Mouse (Mus musculus): Measurements from ENCODE around the gene Cd2bp2. TPM values are rescaled to one million over a fixed set of nuclear protein-coding genes. Genes with fewer than 3 reads are reported as not detected.
"Not testable (repeated sequence)": the region's sequence is repeated elsewhere in the genome, so short reads cannot be mapped to it uniquely, and the experiment has no call there.

Cd2bp2 gene
- polyA plus RNA-seq, 1 experiment from 2014 or later = 17.4 TPM

GRCm38 (mm10) chr7:127183828-127184227 is 12.0 kb downstream of the Cd2bp2 start:
- ATAC-seq (ENCODE audit: low read depth) = peak; percentile 76
- Histone ChIP-seq H3K9me3 (replicated peaks; ENCODE audit: control insufficient read depth, low read length) (no peaks in the 10 kb centered on the region), H3K4me3 (ENCODE audit: low read depth, low read length) (no peak overlapping the region), H3K4me2 (ENCODE audit: low read depth, low read length) (0 out of 2 replicates have a peak overlapping the region, but pooled peaks have one; percentile 19), H3K27ac (ENCODE audit: low read length) (peak overlapping the region; percentile 50), H3K27me3 (ENCODE audit: control insufficient read depth, insufficient read depth, low read depth, low read length) (no peaks in the 10 kb centered on the region), H3K9ac (ENCODE audit: low read depth, low read length) (0 out of 2 replicates have a peak overlapping the region, but pooled peaks have one; percentile 24), H3K36me3 (ENCODE audit: control insufficient read depth, insufficient read depth) (no peaks in the 10 kb centered on the region), H3K4me1 (ENCODE audit: control insufficient read depth, low read depth, low read length) (peaks cover 22% of the 10 kb centered on the region)
- WGBS (ENCODE audit: insufficient replicate concordance) = 42% methylated on average over 6 of the region's 6 CpGs

DNA sequence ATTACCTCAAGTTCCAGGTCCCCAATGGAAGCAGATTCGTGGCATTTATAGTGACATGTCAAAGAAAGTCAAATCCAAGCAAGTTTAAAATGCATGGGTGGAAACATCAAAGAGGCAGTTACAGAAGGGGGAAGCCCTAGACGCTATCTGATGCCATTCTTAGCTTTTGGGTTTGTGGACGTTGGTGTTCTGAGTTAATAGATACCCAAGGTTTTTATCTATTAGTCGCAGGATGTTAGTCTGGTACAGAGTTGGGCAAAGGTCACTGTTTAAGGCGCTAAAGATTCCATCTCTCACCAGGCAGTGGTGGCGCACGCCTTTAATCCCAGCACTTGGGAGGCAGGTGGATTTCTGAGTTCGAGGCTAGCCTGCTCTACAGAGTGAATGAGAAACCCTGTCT is 12.5 kb downstream of the Cd2bp2 start:
- 13% methylated on average over 8 of the region's 8 CpGs for WGBS (ENCODE audit: insufficient replicate concordance)
- peak; percentile 84 for ATAC-seq (ENCODE audit: low read depth)

DNA sequence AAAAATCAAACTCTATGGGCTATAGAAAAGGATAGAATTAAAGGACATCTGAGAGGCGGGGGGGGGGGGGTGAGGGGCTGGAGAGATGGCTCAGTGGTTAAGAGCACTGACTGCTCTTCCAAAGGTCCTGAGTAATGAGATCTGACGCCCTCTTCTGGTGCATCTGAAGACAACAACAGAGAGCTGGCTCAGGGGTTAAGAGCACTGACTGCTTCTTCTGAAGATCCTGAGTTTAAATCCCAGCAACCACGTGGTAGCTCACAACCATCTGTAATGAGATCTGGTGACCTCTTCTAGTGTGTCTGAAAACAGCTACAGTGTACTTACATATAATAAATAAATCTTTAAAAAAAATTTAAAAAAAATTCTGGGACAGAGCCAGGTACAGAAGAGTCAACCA is 14.1 kb downstream of the Cd2bp2 start:
- not testable (repeated sequence) for H3K4me2 ChIP-seq (ENCODE audit: low read depth, low read length); H3K27me3 ChIP-seq (ENCODE audit: control insufficient read depth, insufficient read depth, low read depth, low read length)

More for the DNA sequence above, 12.5 kb downstream of the Cd2bp2 start:
- peaks cover 22% of the 10 kb centered on the region for H3K4me1 ChIP-seq (ENCODE audit: control insufficient read depth, low read depth, low read length)
- H3K4me3 ChIP-seq (ENCODE audit: low read depth, low read length) = no peak overlapping the region
- peak overlapping the region; percentile 76 for H3K27ac ChIP-seq (ENCODE audit: low read length)
- H3K9ac ChIP-seq (ENCODE audit: low read depth, low read length) = no peak overlapping the region
- H3K4me2 ChIP-seq (ENCODE audit: low read depth, low read length) = 0 out of 2 replicates have a peak overlapping the region, but pooled peaks have one; percentile 19
- no peaks in the 10 kb centered on the region for H3K9me3 ChIP-seq (replicated peaks; ENCODE audit: control insufficient read depth, low read length)
- no peaks in the 10 kb centered on the region for H3K27me3 ChIP-seq (ENCODE audit: control insufficient read depth, insufficient read depth, low read depth, low read length)
- no peaks in the 10 kb centered on the region for H3K36me3 ChIP-seq (ENCODE audit: control insufficient read depth, insufficient read depth)

GRCm38 (mm10) chr7:127180783-127181182 is 15.1 kb downstream of the Cd2bp2 start:
- Histone ChIP-seq H3K9ac (ENCODE audit: low read depth, low read length) (no peak overlapping the region), H3K27me3 (ENCODE audit: control insufficient read depth, insufficient read depth, low read depth, low read length) (no peaks in the 10 kb centered on the region), H3K4me2 (ENCODE audit: low read depth, low read length) (no peak overlapping the region), H3K27ac (ENCODE audit: low read length) (no peak overlapping the region), H3K4me1 (ENCODE audit: control insufficient read depth, low read depth, low read length) (peaks cover 22% of the 10 kb centered on the region), H3K4me3 (ENCODE audit: low read depth, low read length) (no peak overlapping the region), H3K36me3 (ENCODE audit: control insufficient read depth, insufficient read depth) (no peaks in the 10 kb centered on the region), H3K9me3 (replicated peaks; ENCODE audit: control insufficient read depth, low read length) (no peaks in the 10 kb centered on the region)
- 31% methylated on average over 2 of the region's 2 CpGs for WGBS (ENCODE audit: insufficient replicate concordance)
- ATAC-seq (ENCODE audit: low read depth) = no peak

More for the DNA sequence above, 14.1 kb downstream of the Cd2bp2 start:
- not testable (repeated sequence) for ATAC-seq (ENCODE audit: low read depth); H3K27ac ChIP-seq (ENCODE audit: low read length); H3K36me3 ChIP-seq (ENCODE audit: control insufficient read depth, insufficient read depth); H3K4me3 ChIP-seq (ENCODE audit: low read depth, low read length); H3K9me3 ChIP-seq (replicated peaks; ENCODE audit: control insufficient read depth, low read length); H3K9ac ChIP-seq (ENCODE audit: low read depth, low read length)
- H3K4me1 ChIP-seq (ENCODE audit: control insufficient read depth, low read depth, low read length) = peaks cover 22% of the 10 kb centered on the region
- 31% methylated on average over 3 of the region's 3 CpGs for WGBS (ENCODE audit: insufficient replicate concordance)

- no peak for ATAC-seq (ENCODE audit: low read depth)
- no peak overlapping the region for H3K9ac ChIP-seq (ENCODE audit: low read depth, low read length)
- WGBS (ENCODE audit: insufficient replicate concordance) = 61% methylated on average over 4 of the region's 4 CpGs
- no peaks in the 10 kb centered on the region for H3K36me3 ChIP-seq (ENCODE audit: control insufficient read depth, insufficient read depth)
- H3K4me1 ChIP-seq (ENCODE audit: control insufficient read depth, low read depth, low read length) = no peaks in the 10 kb centered on the region; the same call in 1 of the 2 replicates
- H3K4me3 ChIP-seq (ENCODE audit: low read depth, low read length) = no peak overlapping the region
- no peak overlapping the region for H3K4me2 ChIP-seq (ENCODE audit: low read depth, low read length)
- no peaks in the 10 kb centered on the region for H3K27me3 ChIP-seq (ENCODE audit: control insufficient read depth, insufficient read depth, low read depth, low read length)
- H3K27ac ChIP-seq (ENCODE audit: low read length) = no peak overlapping the region
- no peaks in the 10 kb centered on the region for H3K9me3 ChIP-seq (replicated peaks; ENCODE audit: control insufficient read depth, low read length)
Measured at GRCm38 (mm10) chr7:127176937-127177336, 18.9 kb downstream of the Cd2bp2 start.

GRCm38 (mm10) chr7:127166501-127166900 is 29.3 kb downstream of the Cd2bp2 start:
- no peak overlapping the region for H3K4me3 ChIP-seq (ENCODE audit: low read depth, low read length)
- H3K27ac ChIP-seq (ENCODE audit: low read length) = no peak overlapping the region
- no peak for ATAC-seq (ENCODE audit: low read depth)
- no peaks in the 10 kb centered on the region for H3K27me3 ChIP-seq (ENCODE audit: control insufficient read depth, insufficient read depth, low read depth, low read length)
- no peak overlapping the region for H3K9ac ChIP-seq (ENCODE audit: low read depth, low read length)
- WGBS (ENCODE audit: insufficient replicate concordance) = 63% methylated on average over 5 of the region's 5 CpGs
- H3K4me1 ChIP-seq (ENCODE audit: control insufficient read depth, low read depth, low read length) = no peaks in the 10 kb centered on the region; the same call in none of the 2 replicates
- H3K4me2 ChIP-seq (ENCODE audit: low read depth, low read length) = no peak overlapping the region
- H3K36me3 ChIP-seq (ENCODE audit: control insufficient read depth, insufficient read depth) = no peaks in the 10 kb centered on the region
- no peaks in the 10 kb centered on the region for H3K9me3 ChIP-seq (replicated peaks; ENCODE audit: control insufficient read depth, low read length)

GRCm38 (mm10) chr7:127165607-127166493 is 30.0 kb downstream of the Cd2bp2 start:
- Histone ChIP-seq H3K4me3 (ENCODE audit: low read depth, low read length) (no peak overlapping the region), H3K36me3 (ENCODE audit: control insufficient read depth, insufficient read depth) (no peaks in the 10 kb centered on the region), H3K4me2 (ENCODE audit: low read depth, low read length) (no peak overlapping the region), H3K9ac (ENCODE audit: low read depth, low read length) (no peak overlapping the region), H3K4me1 (ENCODE audit: control insufficient read depth, low read depth, low read length) (no peaks in the 10 kb centered on the region; the same call in none of the 2 replicates), H3K9me3 (replicated peaks; ENCODE audit: control insufficient read depth, low read length) (no peaks in the 10 kb centered on the region), H3K27ac (ENCODE audit: low read length) (no peak overlapping the region), H3K27me3 (ENCODE audit: control insufficient read depth, insufficient read depth, low read depth, low read length) (no peaks in the 10 kb centered on the region)
- ATAC-seq (ENCODE audit: low read depth) = no peak
- 62% methylated on average over 12 of the region's 12 CpGs for WGBS (ENCODE audit: insufficient replicate concordance)

GRCm38 (mm10) chr7:127164002-127164401 is 31.8 kb downstream of the Cd2bp2 start:
- Histone ChIP-seq H3K27ac (ENCODE audit: low read length) (no peak overlapping the region), H3K4me1 (ENCODE audit: control insufficient read depth, low read depth, low read length) (no peaks in the 10 kb centered on the region; the same call in none of the 2 replicates), H3K9me3 (replicated peaks; ENCODE audit: control insufficient read depth, low read length) (no peaks in the 10 kb centered on the region), H3K4me2 (ENCODE audit: low read depth, low read length) (no peak overlapping the region), H3K9ac (ENCODE audit: low read depth, low read length) (no peak overlapping the region), H3K36me3 (ENCODE audit: control insufficient read depth, insufficient read depth) (no peaks in the 10 kb centered on the region), H3K4me3 (ENCODE audit: low read depth, low read length) (no peak overlapping the region), H3K27me3 (ENCODE audit: control insufficient read depth, insufficient read depth, low read depth, low read length) (no peaks in the 10 kb centered on the region)
- no peak for ATAC-seq (ENCODE audit: low read depth)
- WGBS (ENCODE audit: insufficient replicate concordance) = 68% methylated on average over 4 of the region's 4 CpGs

GRCm38 (mm10) chr7:127162546-127162945 is 33.3 kb downstream of the Cd2bp2 start:
- H3K9ac ChIP-seq (ENCODE audit: low read depth, low read length) = no peak overlapping the region
- peaks cover 2% of the 10 kb centered on the region for H3K4me1 ChIP-seq (ENCODE audit: control insufficient read depth, low read depth, low read length)
- no peak overlapping the region for H3K4me2 ChIP-seq (ENCODE audit: low read depth, low read length)
- H3K27ac ChIP-seq (ENCODE audit: low read length) = no peak overlapping the region
- no peak overlapping the region for H3K4me3 ChIP-seq (ENCODE audit: low read depth, low read length)
- H3K36me3 ChIP-seq (ENCODE audit: control insufficient read depth, insufficient read depth) = no peaks in the 10 kb centered on the region
- H3K27me3 ChIP-seq (ENCODE audit: control insufficient read depth, insufficient read depth, low read depth, low read length) = no peaks in the 10 kb centered on the region
- 68% methylated on average over 5 of the region's 5 CpGs for WGBS (ENCODE audit: insufficient replicate concordance)
- no peaks in the 10 kb centered on the region for H3K9me3 ChIP-seq (replicated peaks; ENCODE audit: control insufficient read depth, low read length)
- ATAC-seq (ENCODE audit: low read depth) = no peak
